Mouse (Mus musculus) intestine, postnatal 0 days (tissue): Measurements from ENCODE around the gene Thbs1. TPM values are rescaled to one million over a fixed set of nuclear protein-coding genes. Genes with fewer than 3 reads are reported as not detected.

ENCODE experiments used
- ATAC-seq: fragments of 200-750 bp; cut with Nextera tagmentation; 2 replicates; pipeline ENCODE4 v1.8.0; 2017; ENCODE audit warnings: mild to moderate bottlenecking, moderate TSS enrichment, moderate library complexity
- H3K27ac ChIP-seq: fragments of 300-500 bp; sonication (generic); 2 replicates; pipeline ENCODE4 v1.5.1; 2014; ENCODE audit warnings: mild to moderate bottlenecking, low read depth, low read length, moderate library complexity
- H3K27me3 ChIP-seq: fragments of 300-500 bp; sonication (generic); replicated peaks from 2 replicates; pipeline ENCODE4 v1.6.1; 2014; ENCODE audit warnings: low read length, mixed read lengths; ENCODE audit not compliant: control insufficient read depth, insufficient read depth
- H3K36me3 ChIP-seq: fragments of 300-500 bp; sonication (generic); 2 replicates; pipeline ENCODE4 v1.6.1; 2014; ENCODE audit warnings: mild to moderate bottlenecking, moderate library complexity; ENCODE audit not compliant: control insufficient read depth, insufficient read depth
- H3K4me1 ChIP-seq: fragments of 300-500 bp; sonication (generic); replicated peaks from 2 replicates; pipeline ENCODE4 v1.6.1; 2014; ENCODE audit warnings: antibody characterized with exemption, low read length, mixed read lengths; ENCODE audit not compliant: control insufficient read depth, insufficient read depth
- H3K4me2 ChIP-seq: fragments of 300-500 bp; sonication (generic); replicated peaks from 2 replicates; pipeline ENCODE4 v1.6.1; 2014; ENCODE audit warnings: low read depth, mild to moderate bottlenecking, moderate library complexity
- H3K4me3 ChIP-seq: fragments of 300-500 bp; sonication (generic); 2 replicates; pipeline ENCODE4 v1.5.1; 2014; ENCODE audit warnings: low read depth, low read length
- H3K9ac ChIP-seq: fragments of 300-500 bp; sonication (generic); 2 replicates; pipeline ENCODE4 v1.6.1; 2014; ENCODE audit warnings: mild to moderate bottlenecking, low read depth, low read length
- H3K9me3 ChIP-seq: fragments of 300-500 bp; sonication (generic); 2 replicates; pipeline ENCODE4 v1.6.1; 2016; ENCODE audit warnings: mixed run types; ENCODE audit not compliant: control insufficient read depth
- CTCF ChIP-seq: sonication (generic); IDR thresholded peaks from 2 replicates; pipeline ENCODE4 v1.5.1; 2016; ENCODE audit warnings: low read depth, mild to moderate bottlenecking, control low read depth, antibody characterized with exemption, moderate library complexity
- WGBS: fragments of 180-500 bp; shearing (Covaris S2); extraction: QIAGEN DNeasy Blood & Tissue Kit; methylation state at CpG from one replicate; pipeline ENCODE4 v1.1.7; 2014; 5-methylcytosine and 5-hydroxymethylcytosine counted together
- polyA plus RNA-seq: library from polyadenylated mRNA; unstranded; fragments of >200 nt; fragmentation: Nextera tagmentation; extraction: Ambion mirVana; gene quantifications from 2 replicates; pipeline ENCODE4 v1.2.1, GENCODE M21; 2015

The Thbs1 gene
- polyA plus RNA-seq, 1 experiment from 2014 or later: 13.2 TPM

DNA sequence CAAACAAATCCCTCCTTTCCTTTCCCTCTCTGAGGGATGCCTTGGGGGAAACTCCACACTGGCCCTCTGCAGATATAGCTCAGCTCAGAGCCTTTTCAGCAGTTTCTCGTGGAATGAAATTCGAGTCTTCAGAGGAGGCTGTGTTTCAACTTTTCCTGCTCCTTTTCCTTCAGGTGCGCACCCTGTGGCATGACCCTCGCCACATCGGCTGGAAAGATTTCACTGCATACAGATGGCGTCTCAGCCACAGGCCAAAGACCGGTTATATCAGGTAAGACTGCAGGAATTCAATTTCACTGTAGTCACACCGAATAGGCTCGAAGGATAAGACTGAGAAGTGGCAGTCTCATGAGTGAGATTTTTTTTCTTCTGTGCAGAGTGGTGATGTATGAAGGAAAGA is 12.1 kb downstream of the Thbs1 start:
- Histone ChIP-seq H3K9me3 (no peaks in the 10 kb centered on the region), H3K4me1 (no peaks in the 10 kb centered on the region), H3K27me3 (no peaks in the 10 kb centered on the region), H3K27ac (no peak overlapping the region), H3K9ac (no peak overlapping the region), H3K36me3 (peaks cover 54% of the 10 kb centered on the region), H3K4me2 (no peak overlapping the region), H3K4me3 (no peak overlapping the region)
- 91% methylated on average over 9 of the region's 9 CpGs for WGBS
- no peak for ATAC-seq
- TF ChIP-seq CTCF: no peak

- Histone ChIP-seq H3K4me3 (no peak overlapping the region), H3K36me3 (peaks cover 47% of the 10 kb centered on the region), H3K27me3 (no peaks in the 10 kb centered on the region), H3K9ac (no peak overlapping the region), H3K9me3 (no peaks in the 10 kb centered on the region), H3K27ac (no peak overlapping the region), H3K4me1 (no peaks in the 10 kb centered on the region), H3K4me2 (no peak overlapping the region)
- TF ChIP-seq CTCF: no peak
- WGBS: 74% methylated on average over 7 of the region's 7 CpGs
- no peak for ATAC-seq
Observed at GRCm38 (mm10) chr2:118124437-118124836, 12.8 kb downstream of the Thbs1 start.

- no peak overlapping the region for H3K4me2 ChIP-seq
- no peaks in the 10 kb centered on the region for H3K4me1 ChIP-seq
- no peaks in the 10 kb centered on the region for H3K27me3 ChIP-seq
- H3K9ac ChIP-seq: no peak overlapping the region
- H3K9me3 ChIP-seq: no peaks in the 10 kb centered on the region
- no peak for ATAC-seq
- TF ChIP-seq CTCF: no peak
- H3K27ac ChIP-seq: no peak overlapping the region
- WGBS: 69% methylated on average over 11 of the region's 11 CpGs
- no peak overlapping the region for H3K4me3 ChIP-seq
- peaks cover 38% of the 10 kb centered on the region for H3K36me3 ChIP-seq
Observed at GRCm38 (mm10) chr2:118125211-118125939, 13.7 kb downstream of the Thbs1 start.

DNA sequence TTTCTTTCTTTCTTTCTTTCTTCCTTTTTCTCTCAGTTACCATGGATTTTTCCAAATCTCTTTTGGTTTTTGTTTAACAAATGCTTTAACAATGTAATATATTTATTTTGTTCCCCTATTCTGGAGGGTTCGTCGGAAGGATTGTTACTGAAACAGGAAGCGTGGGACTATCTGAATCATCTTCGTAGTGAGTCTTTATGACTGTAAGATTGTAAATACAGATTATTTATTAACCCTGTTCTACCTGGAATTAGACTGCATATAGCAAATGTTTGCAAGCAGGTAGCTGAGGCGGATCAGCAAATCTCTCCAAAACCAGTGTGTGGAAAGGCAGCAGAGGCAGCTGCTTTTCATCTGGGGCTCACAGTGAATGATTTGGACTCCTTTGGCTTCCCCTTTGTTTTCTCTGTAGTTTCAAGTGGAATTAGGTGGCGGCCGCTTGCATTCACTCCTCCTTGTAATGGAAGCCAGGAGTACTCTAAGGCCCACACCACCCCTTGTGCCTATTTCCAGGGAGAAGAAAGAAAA is 14.3 kb downstream of the Thbs1 start:
- ATAC-seq: no peak
- Histone ChIP-seq H3K4me2 (no peak overlapping the region), H3K36me3 (peaks cover 32% of the 10 kb centered on the region), H3K4me3 (no peak overlapping the region), H3K9ac (no peak overlapping the region), H3K27ac (no peak overlapping the region), H3K4me1 (no peaks in the 10 kb centered on the region), H3K9me3 (no peaks in the 10 kb centered on the region), H3K27me3 (no peaks in the 10 kb centered on the region)
- WGBS: 40% methylated on average over 7 of the region's 7 CpGs
- no peak for TF ChIP-seq CTCF

- WGBS: 83% methylated on average over 5 of the region's 5 CpGs
- Histone ChIP-seq H3K9ac (no peak overlapping the region), H3K9me3 (no peaks in the 10 kb centered on the region), H3K4me3 (no peak overlapping the region), H3K27ac (no peak overlapping the region), H3K27me3 (no peaks in the 10 kb centered on the region), H3K4me1 (no peaks in the 10 kb centered on the region), H3K4me2 (no peak overlapping the region), H3K36me3 (peaks cover 18% of the 10 kb centered on the region)
- no peak for ATAC-seq
- TF ChIP-seq CTCF: no peak
Observed at GRCm38 (mm10) chr2:118127516-118128288, 16.0 kb downstream of the Thbs1 start.

- no peak for TF ChIP-seq CTCF
- Histone ChIP-seq H3K36me3 (peaks cover 12% of the 10 kb centered on the region), H3K9me3 (no peaks in the 10 kb centered on the region), H3K27ac (no peak overlapping the region), H3K4me2 (no peak overlapping the region), H3K27me3 (no peaks in the 10 kb centered on the region), H3K9ac (no peak overlapping the region), H3K4me1 (no peaks in the 10 kb centered on the region), H3K4me3 (no peak overlapping the region)
- 32% methylated on average over 3 of the region's 3 CpGs for WGBS
- 0 out of 2 replicates have a peak, but pooled peaks have one; percentile 22 for ATAC-seq
Observed at GRCm38 (mm10) chr2:118128313-118128712, 16.6 kb downstream of the Thbs1 start.
